Mouse (Mus musculus) lung, postnatal 10 days (tissue): Measurements from ENCODE around the gene Lmnb2.
A peak's percentile ranks its signal among the peaks of the same experiment; 100 is the strongest.

Source experiments
- DNase-seq: peaks from one replicate; pipeline ENCODE4 v3.0.0; 2021

The Lmnb2 gene

GRCm38 (mm10) chr10:80944231-80944630 lies 26.2 kb upstream of the Lmnb2 start:
- no peak for DNase-seq

- no peak for DNase-seq
Measured at GRCm38 (mm10) chr10:80943701-80944100, 25.7 kb upstream of the Lmnb2 start.

- no peak for DNase-seq
Measured at GRCm38 (mm10) chr10:80942919-80943318, 24.9 kb upstream of the Lmnb2 start.

GRCm38 (mm10) chr10:80940988-80941347 lies 22.9 kb upstream of the Lmnb2 start:
- DNase-seq: peak; percentile 40

GRCm38 (mm10) chr10:80940320-80940987 lies 22.4 kb upstream of the Lmnb2 start:
- DNase-seq: peak; percentile 82

GRCm38 (mm10) chr10:80939671-80940070 lies 21.6 kb upstream of the Lmnb2 start:
- peak; percentile 92 for DNase-seq

GRCm38 (mm10) chr10:80938831-80939550 lies 20.9 kb upstream of the Lmnb2 start:
- DNase-seq: peak; percentile 47

- DNase-seq: peak; percentile 90
Measured at GRCm38 (mm10) chr10:80937646-80938045, 19.6 kb upstream of the Lmnb2 start.

- DNase-seq: no peak
Measured at GRCm38 (mm10) chr10:80936810-80937164, 18.7 kb upstream of the Lmnb2 start.

GRCm38 (mm10) chr10:80936135-80936809 lies 18.2 kb upstream of the Lmnb2 start:
- peak; percentile 78 for DNase-seq

GRCm38 (mm10) chr10:80935698-80936097 lies 17.7 kb upstream of the Lmnb2 start:
- no peak for DNase-seq

GRCm38 (mm10) chr10:80935241-80935640 lies 17.2 kb upstream of the Lmnb2 start:
- DNase-seq: peak; percentile 33

- DNase-seq: no peak
Measured at GRCm38 (mm10) chr10:80934136-80934985, 16.3 kb upstream of the Lmnb2 start.

- DNase-seq: peak; percentile 72
Measured at GRCm38 (mm10) chr10:80933421-80933979, 15.5 kb upstream of the Lmnb2 start.

GRCm38 (mm10) chr10:80932700-80933420 lies 14.8 kb upstream of the Lmnb2 start:
- peak; percentile 40 for DNase-seq

- peak; percentile 70 for DNase-seq
Measured at GRCm38 (mm10) chr10:80932206-80932605, 14.2 kb upstream of the Lmnb2 start.

- DNase-seq: no peak
Measured at GRCm38 (mm10) chr10:80931695-80932094, 13.7 kb upstream of the Lmnb2 start.

- DNase-seq: no peak
Measured at GRCm38 (mm10) chr10:80931153-80931671, 13.2 kb upstream of the Lmnb2 start.

- DNase-seq: peak; percentile 58
Measured at GRCm38 (mm10) chr10:80930361-80931152, 12.5 kb upstream of the Lmnb2 start.

- DNase-seq: peak; percentile 99
Measured at GRCm38 (mm10) chr10:80929299-80930226, 11.5 kb upstream of the Lmnb2 start, which contains the start of gene Gadd45b. Gadd45b (plus strand) TSS chr10:80930073.
